Mouse (Mus musculus): ENCODE data around the gene Taok1. TPM values are rescaled to one million over a fixed set of nuclear protein-coding genes. Genes with fewer than 3 reads are reported as not detected.
A peak's percentile ranks its signal among the peaks of the same experiment; 100 is the strongest.

The Taok1 gene
- polyA plus RNA-seq, 1 experiment = 6.9 TPM

GRCm38 (mm10) chr11:77495507-77495906, 112.1 kb downstream of the Taok1 start:
- Histone ChIP-seq H3K27ac (ENCODE audit: insufficient read depth, low read depth, low read length) (no peak overlapping the region), H3K4me1 (ENCODE audit: control insufficient read depth, insufficient read depth, low read length) (peaks cover 36% of the 10 kb centered on the region)
- no peak for TF ChIP-seq POLR2A (IDR thresholded peaks at IDR 0.05; ENCODE audit: low read depth, low read length)
- TF ChIP-seq CTCF (conservative IDR thresholded peaks at IDR 0.05; ENCODE audit: insufficient read depth, insufficient read length, low read depth, low read length) = no peak

GRCm38 (mm10) chr11:77494782-77495181, 112.8 kb downstream of the Taok1 start:
- TF ChIP-seq POLR2A (IDR thresholded peaks at IDR 0.05; ENCODE audit: low read depth, low read length) (no peak), CTCF (conservative IDR thresholded peaks at IDR 0.05; ENCODE audit: insufficient read depth, insufficient read length, low read depth, low read length) (no peak)

More at GRCm38 (mm10) chr11:77495507-77495906, 112.1 kb downstream of the Taok1 start:
- H3K27me3 ChIP-seq (replicated peaks; ENCODE audit: control insufficient read depth, insufficient read depth, low read length) = no peaks in the 10 kb centered on the region
- DNase-seq = no peak
- H3K36me3 ChIP-seq (ENCODE audit: control insufficient read depth, insufficient read depth, low read length) = no peaks in the 10 kb centered on the region
- no peak overlapping the region for H3K4me3 ChIP-seq (ENCODE audit: insufficient read depth, low read depth, low read length)

GRCm38 (mm10) chr11:77494344-77494676, 113.3 kb downstream of the Taok1 start:
- Histone ChIP-seq H3K36me3 (ENCODE audit: control insufficient read depth, insufficient read depth, low read length) (no peaks in the 10 kb centered on the region), H3K4me3 (ENCODE audit: insufficient read depth, low read depth, low read length) (peak overlapping the region; percentile 71), H3K27me3 (replicated peaks; ENCODE audit: control insufficient read depth, insufficient read depth, low read length) (no peaks in the 10 kb centered on the region), H3K4me1 (ENCODE audit: control insufficient read depth, insufficient read depth, low read length) (peaks cover 36% of the 10 kb centered on the region), H3K27ac (ENCODE audit: insufficient read depth, low read depth, low read length) (peak overlapping the region; percentile 30)
- TF ChIP-seq CTCF (conservative IDR thresholded peaks at IDR 0.05; ENCODE audit: insufficient read depth, insufficient read length, low read depth, low read length) = no peak
- WGBS = 18% methylated on average over 4 of the region's 4 CpGs
- no peak for DNase-seq

More at GRCm38 (mm10) chr11:77494782-77495181, 112.8 kb downstream of the Taok1 start:
- Histone ChIP-seq H3K27ac (ENCODE audit: insufficient read depth, low read depth, low read length) (no peak overlapping the region), H3K4me1 (ENCODE audit: control insufficient read depth, insufficient read depth, low read length) (peaks cover 36% of the 10 kb centered on the region), H3K4me3 (ENCODE audit: insufficient read depth, low read depth, low read length) (peak overlapping the region; percentile 71; the same call in 1 of the 2 replicates), H3K27me3 (replicated peaks; ENCODE audit: control insufficient read depth, insufficient read depth, low read length) (no peaks in the 10 kb centered on the region), H3K36me3 (ENCODE audit: control insufficient read depth, insufficient read depth, low read length) (no peaks in the 10 kb centered on the region)
- no peak for DNase-seq
- WGBS = 52% methylated on average over 6 of the region's 6 CpGs

GRCm38 (mm10) chr11:77493512-77494343, 113.9 kb downstream of the Taok1 start, which contains the start of gene Git1:
TSS of gene Git1 (plus strand) at chr11:77493562.
- peak; percentile 59 for DNase-seq
- 1% methylated on average over 70 of the region's 74 CpGs for WGBS
- Histone ChIP-seq H3K27ac (ENCODE audit: insufficient read depth, low read depth, low read length) (peak within 1 kb of the TSS; percentile 97), H3K36me3 (ENCODE audit: control insufficient read depth, insufficient read depth, low read length) (no peaks in the 10 kb centered on the region), H3K4me1 (ENCODE audit: control insufficient read depth, insufficient read depth, low read length) (peaks cover 36% of the 10 kb centered on the region), H3K4me3 (ENCODE audit: insufficient read depth, low read depth, low read length) (peak within 1 kb of the TSS; percentile 92), H3K27me3 (replicated peaks; ENCODE audit: control insufficient read depth, insufficient read depth, low read length) (no peaks in the 10 kb centered on the region)
- no peak for TF ChIP-seq CTCF (conservative IDR thresholded peaks at IDR 0.05; ENCODE audit: insufficient read depth, insufficient read length, low read depth, low read length)
- TF ChIP-seq POLR2A (IDR thresholded peaks at IDR 0.05; ENCODE audit: low read depth, low read length) = no peak

GRCm38 (mm10) chr11:77492911-77493332, 114.7 kb downstream of the Taok1 start:
- Histone ChIP-seq H3K36me3 (ENCODE audit: control insufficient read depth, insufficient read depth, low read length) (no peaks in the 10 kb centered on the region), H3K4me3 (ENCODE audit: insufficient read depth, low read depth, low read length) (peak overlapping the region; percentile 92), H3K27me3 (replicated peaks; ENCODE audit: control insufficient read depth, insufficient read depth, low read length) (no peaks in the 10 kb centered on the region), H3K4me1 (ENCODE audit: control insufficient read depth, insufficient read depth, low read length) (peaks cover 30% of the 10 kb centered on the region), H3K27ac (ENCODE audit: insufficient read depth, low read depth, low read length) (peak overlapping the region; percentile 97)
- DNase-seq = peak; percentile 97
- WGBS = under 1% methylated on average over 25 of the region's 32 CpGs
- peak; percentile 24; the same call in 1 of the 2 replicates for TF ChIP-seq CTCF (conservative IDR thresholded peaks at IDR 0.05; ENCODE audit: insufficient read depth, insufficient read length, low read depth, low read length)
- no peak for TF ChIP-seq POLR2A (IDR thresholded peaks at IDR 0.05; ENCODE audit: low read depth, low read length)

GRCm38 (mm10) chr11:77492311-77492871, 115.2 kb downstream of the Taok1 start:
- WGBS = 2% methylated on average over 16 of the region's 18 CpGs
- Histone ChIP-seq H3K4me1 (ENCODE audit: control insufficient read depth, insufficient read depth, low read length) (peaks cover 26% of the 10 kb centered on the region), H3K36me3 (ENCODE audit: control insufficient read depth, insufficient read depth, low read length) (no peaks in the 10 kb centered on the region), H3K27ac (ENCODE audit: insufficient read depth, low read depth, low read length) (peak overlapping the region; percentile 97), H3K4me3 (ENCODE audit: insufficient read depth, low read depth, low read length) (peak overlapping the region; percentile 92), H3K27me3 (replicated peaks; ENCODE audit: control insufficient read depth, insufficient read depth, low read length) (no peaks in the 10 kb centered on the region)
- DNase-seq = no peak
- TF ChIP-seq CTCF (conservative IDR thresholded peaks at IDR 0.05; ENCODE audit: insufficient read depth, insufficient read length, low read depth, low read length) = no peak
- TF ChIP-seq POLR2A (IDR thresholded peaks at IDR 0.05; ENCODE audit: low read depth, low read length) = no peak
